Mouse (Mus musculus) heart, adult 18-20 months (tissue): ENCODE data around the gene Ppp3r2. TPM values are rescaled to one million over a fixed set of nuclear protein-coding genes. Genes with fewer than 3 reads are reported as not detected.

Source experiments
- DNase-seq, 2 experiments: peaks; one replicate each; pipeline ENCODE4 v3.0.0; 2021 to 2022; ENCODE audit warnings: mixed read lengths in 1 of 2
- long read RNA-seq, 2 experiments: library from polyadenylated mRNA; stranded (forward); transcript quantifications; one replicate each; pipeline ENCODE4 v2.0.0; 2021
- total RNA-seq, 2 experiments: library from RNA; stranded (reverse); gene quantifications; 2 replicates each; pipeline ENCODE4 v1.2.3; 2021

Gene Ppp3r2
- not detected for total RNA-seq
- long read RNA-seq, experiment 1, result 0 reads
- long read RNA-seq, experiment 2, result 0 reads

DNA sequence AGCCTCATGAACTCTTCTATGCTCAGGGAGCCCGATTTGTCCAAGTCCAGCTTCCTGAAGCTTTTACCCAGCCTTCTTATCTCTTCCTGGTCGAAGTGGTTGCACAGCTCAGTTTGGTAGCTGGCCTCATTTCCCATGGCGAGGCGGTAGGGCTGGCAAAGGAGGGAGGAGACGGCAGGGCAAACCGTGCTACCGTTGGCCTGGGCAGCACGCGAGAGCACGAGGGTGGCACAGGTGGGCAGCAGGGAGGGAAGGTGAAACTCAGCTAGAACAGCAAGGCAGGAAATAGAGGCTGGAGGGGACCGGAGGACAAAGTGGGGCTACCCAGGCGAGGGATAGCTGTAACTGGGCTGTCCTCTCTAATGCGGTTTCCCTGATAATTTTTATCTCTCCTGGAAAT, at the start of gene Ppp3r2:
TSS of gene Ppp3r2 (minus strand) at position 213 of the 400 bp plus-strand sequence.
- DNase-seq, result no peak

GRCm38 (mm10) chr4:49729326-49729725, 47.5 kb upstream of the Ppp3r2 start:
- no peak for DNase-seq

GRCm38 (mm10) chr4:49723908-49724307, 42.1 kb upstream of the Ppp3r2 start:
- no peak for DNase-seq

DNA sequence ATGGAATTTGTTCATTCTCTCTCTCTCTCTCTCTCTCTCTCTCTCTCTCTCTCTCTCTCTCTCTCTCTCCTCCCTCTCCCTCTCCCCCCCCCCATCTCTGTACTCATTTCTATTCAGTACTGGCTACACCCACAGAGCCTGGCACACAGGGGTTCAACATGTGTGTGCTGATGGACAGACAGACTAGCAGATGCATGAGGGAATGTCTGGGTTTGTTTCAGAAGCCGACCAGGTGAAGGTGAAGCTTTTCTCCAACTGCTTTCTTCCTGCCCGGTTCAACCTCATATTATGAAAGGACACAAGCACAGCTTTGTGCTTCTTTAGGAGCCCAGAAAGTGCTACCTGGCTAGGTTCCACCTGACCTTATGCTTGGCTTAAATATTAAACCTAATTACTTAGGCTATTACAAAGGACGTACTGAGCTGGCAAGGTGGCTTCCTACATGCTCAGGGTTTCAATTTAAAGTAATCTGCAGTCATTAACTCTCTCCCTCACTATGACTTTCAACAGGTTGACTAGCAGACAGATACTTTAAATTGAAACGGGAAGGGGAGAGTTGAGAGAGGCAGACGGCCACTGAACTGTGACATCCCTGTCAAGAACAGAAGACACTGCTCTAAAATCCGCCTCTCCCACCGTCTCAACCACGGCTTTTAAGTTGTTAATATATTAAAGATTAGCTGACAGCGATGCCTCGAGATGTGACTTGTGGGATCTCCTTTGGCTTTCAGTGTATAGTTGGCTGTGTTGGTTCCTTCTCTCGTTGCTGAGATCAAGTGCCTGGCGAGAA, 9.8 kb upstream of the Ppp3r2 start:
- DNase-seq, result no peak

- peak; percentile 21 to 65 for DNase-seq
These were observed 6.9 kb upstream of the Ppp3r2 start for GRCm38 (mm10) chr4:49688594-49689288.

DNA sequence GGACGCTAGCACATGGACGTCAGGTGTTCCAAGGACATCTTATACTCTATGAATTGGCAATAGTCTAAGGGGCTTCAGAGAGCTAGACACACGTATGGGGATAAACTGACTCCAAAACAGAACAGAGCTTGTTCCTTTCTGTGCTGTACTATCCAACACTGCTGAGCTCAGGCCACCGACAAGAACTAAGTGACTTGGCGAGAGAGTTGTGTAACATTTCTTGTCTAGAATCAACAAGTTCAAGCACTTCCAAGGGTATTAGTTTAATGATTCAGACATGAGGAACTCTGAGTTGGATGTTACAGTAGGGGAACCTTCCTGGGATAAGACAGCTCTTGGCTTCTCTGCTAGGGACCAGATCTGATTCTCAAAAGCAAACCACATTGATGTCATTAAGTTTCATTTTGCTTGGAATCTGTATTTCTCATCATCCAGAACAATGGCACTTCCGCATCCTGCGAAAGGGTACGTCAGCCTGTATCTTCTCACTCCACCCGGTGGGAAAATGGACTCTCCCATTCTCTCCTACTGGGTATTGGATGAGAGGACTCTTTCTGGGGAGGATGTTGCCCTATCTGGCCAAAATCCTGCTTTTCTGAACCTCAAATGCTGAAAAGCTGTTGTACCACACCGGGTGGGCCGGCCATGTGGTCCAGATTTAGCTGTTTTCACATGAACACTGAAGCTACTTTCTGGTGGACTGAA, 1.5 kb downstream of the Ppp3r2 start:
- DNase-seq, result peak in 1 of 2 experiments; percentile 6

GRCm38 (mm10) chr4:49676790-49677189, 5.0 kb downstream of the Ppp3r2 start:
- no peak for DNase-seq

DNA sequence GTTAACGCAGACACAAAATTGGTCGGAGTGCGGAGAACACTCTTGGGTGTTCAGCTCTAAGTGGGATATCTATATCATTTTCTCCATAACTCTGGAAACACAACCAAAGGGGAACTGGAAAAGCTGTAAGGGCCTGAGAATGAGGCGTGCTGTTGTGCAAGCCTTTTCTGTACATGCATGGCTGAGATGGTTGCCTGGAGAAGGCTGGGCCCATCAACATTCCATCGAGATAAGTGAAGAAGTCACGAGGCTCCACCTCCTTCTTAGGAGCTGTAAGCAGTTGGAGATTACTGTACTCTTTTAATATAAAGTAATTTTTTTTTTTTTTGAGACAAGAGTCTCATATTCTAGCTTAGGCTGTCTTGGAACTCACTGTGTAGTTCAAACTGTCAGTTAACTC, 5.8 kb downstream of the Ppp3r2 start:
- DNase-seq, result no peak

GRCm38 (mm10) chr4:49664850-49665249, 17.0 kb downstream of the Ppp3r2 start:
- DNase-seq, result no peak

DNA sequence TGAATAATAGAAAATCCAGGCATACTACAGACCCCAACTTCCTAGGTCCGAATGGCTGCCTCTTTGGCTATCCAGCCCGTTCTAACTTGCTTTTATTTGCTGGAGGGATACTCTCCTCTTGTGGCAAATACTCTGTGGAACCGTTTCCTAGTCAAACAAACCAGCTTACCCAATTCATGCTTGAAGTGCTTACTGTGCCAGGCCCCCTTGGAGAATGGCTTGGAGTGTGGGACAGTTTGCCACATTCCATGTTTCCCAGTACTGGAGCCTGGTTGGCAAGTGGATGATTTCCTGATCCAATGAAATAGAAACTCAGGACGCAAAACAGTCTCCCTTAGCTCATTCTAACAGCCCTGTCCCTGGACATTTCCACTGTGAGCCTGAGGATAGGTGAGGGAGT, 19.6 kb downstream of the Ppp3r2 start:
- no peak for DNase-seq

GRCm38 (mm10) chr4:49661664-49662063, 20.2 kb downstream of the Ppp3r2 start:
- DNase-seq, result no peak

DNA sequence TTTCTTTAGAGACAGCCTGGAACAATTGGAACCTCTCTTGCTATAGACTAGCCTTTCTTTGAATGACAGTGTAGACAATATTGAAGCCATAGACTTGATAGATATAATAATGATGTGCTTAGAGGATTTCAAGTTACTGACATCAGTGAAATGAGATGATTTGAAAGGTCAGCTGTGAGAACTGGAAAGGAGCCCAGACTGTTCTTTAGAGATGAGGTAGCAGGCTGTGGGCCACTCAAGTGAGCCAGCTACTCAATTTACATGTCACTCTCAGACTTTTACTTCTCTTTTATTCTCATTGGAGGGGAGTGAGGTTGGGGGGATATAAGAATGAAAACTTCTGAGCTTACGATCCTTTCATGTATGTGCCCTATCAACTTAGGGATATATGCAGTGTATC, 22.4 kb downstream of the Ppp3r2 start:
- DNase-seq, result peak; percentile 7 to 8

GRCm38 (mm10) chr4:49639913-49640312, 41.9 kb downstream of the Ppp3r2 start:
- no peak for DNase-seq

GRCm38 (mm10) chr4:49637821-49638220, 44.0 kb downstream of the Ppp3r2 start:
- DNase-seq, result no peak

DNA sequence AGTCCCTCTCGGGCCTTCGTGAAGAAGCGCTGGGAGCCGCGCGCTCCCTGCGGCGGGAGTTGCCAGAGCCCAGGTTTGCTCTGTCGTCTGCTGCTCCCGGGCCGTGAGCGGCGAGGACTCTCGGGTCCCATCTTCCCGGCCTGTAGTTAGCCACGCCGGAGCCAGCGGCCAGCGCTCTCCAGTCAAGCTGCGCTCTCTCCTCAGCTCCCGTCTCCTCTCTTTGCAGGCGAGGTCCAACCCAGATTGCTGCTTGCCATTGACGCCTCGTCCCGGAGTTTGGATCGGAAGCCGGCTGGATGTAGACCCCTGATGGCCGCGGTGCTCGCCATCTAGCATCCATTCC, 49.7 kb downstream of the Ppp3r2 start:
- no peak for DNase-seq

DNA sequence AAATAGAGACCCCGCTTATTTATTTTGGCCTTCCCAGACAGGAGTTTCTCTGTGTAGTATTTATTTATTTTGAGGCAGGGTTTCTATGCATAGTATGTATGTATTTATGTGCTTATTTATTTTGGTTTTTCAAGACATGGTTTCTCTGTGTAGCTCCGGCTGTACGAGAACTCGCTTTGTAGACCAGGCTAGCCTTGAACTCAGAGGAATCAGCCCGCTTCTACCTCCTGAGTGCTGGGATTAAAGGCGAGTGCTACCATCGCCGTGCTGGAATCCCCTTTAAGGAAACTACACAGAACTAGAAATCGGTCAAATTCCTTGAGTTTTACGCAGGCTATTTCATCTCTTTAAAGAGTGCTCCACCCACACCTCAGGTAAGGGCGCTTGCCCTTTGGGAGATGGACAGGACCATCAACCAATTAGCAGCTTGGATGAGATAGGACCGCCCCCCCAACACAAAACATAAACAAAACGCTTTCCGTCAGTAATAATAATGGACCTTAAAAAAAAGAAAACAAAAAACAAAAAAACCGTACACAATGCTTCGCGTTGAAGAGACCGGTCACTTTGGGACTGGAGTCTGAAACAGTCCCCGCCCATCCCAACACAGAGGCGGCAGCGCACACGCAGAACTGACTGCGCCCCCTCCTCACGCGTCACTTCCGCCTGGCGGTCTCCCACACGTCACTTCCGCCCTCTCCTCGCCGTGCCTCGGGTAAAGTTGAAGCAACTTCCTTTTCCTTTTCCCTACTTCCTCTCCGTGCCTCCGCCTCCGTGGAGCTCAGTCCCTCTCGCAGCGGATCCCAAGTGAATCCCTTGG, 50.3 kb downstream of the Ppp3r2 start, which contains the start of gene Rnf20:
TSS of gene Rnf20 (plus strand) at position 688 of the 820 bp plus-strand sequence.
- DNase-seq, result peak; percentile 97

GRCm38 (mm10) chr4:49628941-49629340, 52.9 kb downstream of the Ppp3r2 start:
- DNase-seq, result no peak

Other genes with a start within 250 kb of the Ppp3r2 start
- not detected for gene Acnat1, start 208.1 kb downstream of the Ppp3r2 start, total RNA-seq
- gene Baat, start 175.5 kb downstream of the Ppp3r2 start, total RNA-seq, result not detected
- gene Mrpl50, start 160.9 kb downstream of the Ppp3r2 start, total RNA-seq, result 10 to 100 TPM; 51.0 to 53.6 TPM
- gene Zfp189, start 160.8 kb downstream of the Ppp3r2 start, total RNA-seq, result 1 to 10 TPM; 6.1 to 7.2 TPM
- 10 to 100 TPM in 1 of 2 experiments, 1 to 10 TPM in 1; 9.2 to 11.7 TPM for gene Aldob, start 132.5 kb downstream of the Ppp3r2 start, total RNA-seq
- 10 to 100 TPM; 48.3 to 56.5 TPM for gene Tmem246, start 84.1 kb downstream of the Ppp3r2 start, total RNA-seq
- gene Rnf20, start 50.0 kb downstream of the Ppp3r2 start, total RNA-seq, result 10 to 100 TPM; 35.8 to 36.0 TPM
- under 1 TPM; 0.08 to 0.12 TPM for gene Grin3a, start 163.7 kb upstream of the Ppp3r2 start, total RNA-seq